Mouse (Mus musculus): ENCODE measurements around the gene Stac2. TPM values are rescaled to one million over a fixed set of nuclear protein-coding genes. Genes with fewer than 3 reads are reported as not detected.

Stac2 gene
- polyA plus RNA-seq, 1 experiment, result 34.6 TPM

DNA sequence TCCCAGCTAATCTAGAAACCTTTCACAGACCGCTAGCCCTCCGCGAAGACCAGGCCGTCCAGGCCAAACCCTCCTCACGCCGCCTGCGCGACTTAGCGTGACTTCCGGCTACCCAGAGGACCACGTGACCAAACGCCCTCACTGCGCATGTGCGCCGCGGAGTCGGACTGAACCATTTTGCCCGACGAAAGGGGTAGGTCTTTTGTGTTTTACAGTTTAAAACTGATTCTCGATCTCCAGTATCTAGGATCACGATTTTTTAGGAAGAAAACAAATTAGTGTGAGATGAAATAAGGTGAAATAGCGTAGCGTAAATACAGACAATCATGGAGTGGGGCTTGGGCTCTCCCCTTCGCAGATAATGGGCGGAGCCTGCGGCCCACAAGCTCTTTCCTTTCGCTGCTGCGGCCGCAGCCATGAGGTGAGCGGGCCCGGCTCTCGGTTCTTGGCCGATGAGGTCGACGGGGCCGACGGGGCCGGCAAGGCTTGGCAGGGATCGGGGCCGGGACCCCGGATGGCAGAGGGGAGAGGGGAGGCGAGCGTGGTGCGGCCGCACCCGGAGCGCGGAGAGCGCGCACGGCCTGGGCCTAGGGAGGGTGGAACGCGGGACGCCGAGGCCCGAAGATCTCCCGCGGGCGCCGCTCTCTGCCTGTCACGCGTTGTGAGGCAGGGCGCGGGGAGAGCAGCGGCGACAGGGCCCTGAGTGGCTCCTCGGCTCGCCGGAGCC is 26.5 kb downstream of the Stac2 start, which contains the start of gene Rpl19:
TSS of gene Rpl19 (plus strand) at position 141 of the 727 bp plus-strand sequence.
- peaks cover 38% of the 10 kb centered on the region for H3K79me2 ChIP-seq (ENCODE audit: control insufficient read depth, insufficient read depth)
- peak within 1 kb of the TSS; percentile 100 for H3K4me3 ChIP-seq (ENCODE audit: insufficient read depth, poor library complexity, severe bottlenecking)
- TF ChIP-seq FOSL1 (IDR thresholded peaks at IDR 0.05; ENCODE audit: insufficient read depth, low read length, poor library complexity, severe bottlenecking) (no peak), CEBPB (IDR thresholded peaks at IDR 0.05; ENCODE audit: low read depth) (no peak), CTCF (IDR thresholded peaks at IDR 0.05; ENCODE audit: control insufficient read depth, insufficient read depth, insufficient read length) (no peak), USF1 (IDR thresholded peaks at IDR 0.05; ENCODE audit: low read depth) (peak; percentile 100), MYOD1 (IDR thresholded peaks at IDR 0.05; ENCODE audit: control insufficient read depth, insufficient read length, low read depth) (no peak), MAX (IDR thresholded peaks at IDR 0.05) (peak; percentile 84)
- H3ac ChIP-seq (ENCODE audit: control insufficient read depth, insufficient read length, low read depth), result peak within 1 kb of the TSS; percentile 98
- peaks cover 43% of the 10 kb centered on the region for H3K36me3 ChIP-seq (ENCODE audit: control insufficient read depth, insufficient read depth)
- H3K79me3 ChIP-seq (ENCODE audit: low read depth), result peaks cover 25% of the 10 kb centered on the region
- no peaks in the 10 kb centered on the region for H3K27me3 ChIP-seq (ENCODE audit: control insufficient read depth, insufficient read depth, insufficient read length)

DNA sequence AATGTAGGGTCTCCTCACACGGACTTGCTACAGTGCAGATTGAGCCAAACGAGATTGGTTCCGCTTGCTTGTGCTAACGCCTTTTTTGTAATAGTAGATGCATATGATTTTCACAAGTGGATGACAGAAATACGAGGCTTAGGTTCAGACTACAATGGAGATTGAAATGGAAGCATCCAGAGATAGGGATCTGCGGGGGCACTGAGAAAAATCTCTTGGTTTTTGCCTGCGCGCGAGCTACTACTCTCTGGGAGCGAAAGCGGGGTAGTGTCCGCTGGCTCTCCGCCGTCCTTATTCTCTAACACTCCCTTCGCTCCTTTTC is 27.1 kb downstream of the Stac2 start:
- H3K27me3 ChIP-seq (ENCODE audit: control insufficient read depth, insufficient read depth, insufficient read length), result no peaks in the 10 kb centered on the region
- peaks cover 39% of the 10 kb centered on the region for H3K36me3 ChIP-seq (ENCODE audit: control insufficient read depth, insufficient read depth)
- peaks cover 25% of the 10 kb centered on the region for H3K79me3 ChIP-seq (ENCODE audit: low read depth)
- H3ac ChIP-seq (ENCODE audit: control insufficient read depth, insufficient read length, low read depth), result peak overlapping the region; percentile 98
- peak overlapping the region; percentile 37 for H3K4me3 ChIP-seq (ENCODE audit: insufficient read depth, poor library complexity, severe bottlenecking)
- TF ChIP-seq MYOD1 (IDR thresholded peaks at IDR 0.05; ENCODE audit: control insufficient read depth, insufficient read length, low read depth) (no peak), MYOG (IDR thresholded peaks at IDR 0.05; ENCODE audit: control insufficient read depth, extremely low read depth, insufficient read length) (no peak), USF1 (IDR thresholded peaks at IDR 0.05; ENCODE audit: low read depth) (no peak), CTCF (IDR thresholded peaks at IDR 0.05; ENCODE audit: control insufficient read depth, insufficient read depth, insufficient read length) (no peak), MAX (IDR thresholded peaks at IDR 0.05) (no peak), CEBPB (IDR thresholded peaks at IDR 0.05; ENCODE audit: low read depth) (no peak), FOSL1 (IDR thresholded peaks at IDR 0.05; ENCODE audit: insufficient read depth, low read length, poor library complexity, severe bottlenecking) (no peak)
- peaks cover 43% of the 10 kb centered on the region for H3K79me2 ChIP-seq (ENCODE audit: control insufficient read depth, insufficient read depth)

DNA sequence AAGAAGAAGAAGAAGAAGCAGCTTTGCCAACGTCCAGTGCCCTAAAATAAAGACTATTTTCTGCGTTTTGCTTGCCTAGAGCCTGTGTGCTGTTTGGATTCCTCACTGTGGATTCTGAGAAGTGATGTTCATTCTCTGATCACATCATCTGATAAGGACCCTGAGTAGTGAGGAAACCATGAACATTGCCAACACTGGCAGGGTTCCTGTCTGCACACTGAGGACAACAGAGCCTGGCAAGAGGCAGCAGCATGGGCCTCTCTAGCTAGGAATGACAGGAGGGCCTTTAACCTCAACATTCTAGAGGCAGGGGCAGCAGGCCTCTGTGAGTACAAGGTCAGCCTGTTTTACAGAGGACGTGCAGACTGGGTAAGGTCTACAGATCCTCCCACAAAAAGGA is 28.7 kb downstream of the Stac2 start:
- Histone ChIP-seq H3K79me3 (ENCODE audit: low read depth) (peaks cover 25% of the 10 kb centered on the region), H3K36me3 (ENCODE audit: control insufficient read depth, insufficient read depth) (peaks cover 23% of the 10 kb centered on the region), H3K79me2 (ENCODE audit: control insufficient read depth, insufficient read depth) (peaks cover 39% of the 10 kb centered on the region), H3K4me3 (ENCODE audit: insufficient read depth, poor library complexity, severe bottlenecking) (no peak overlapping the region), H3K27me3 (ENCODE audit: control insufficient read depth, insufficient read depth, insufficient read length) (no peaks in the 10 kb centered on the region), H3ac (ENCODE audit: control insufficient read depth, insufficient read length, low read depth) (no peak overlapping the region)
- TF ChIP-seq MYOG (IDR thresholded peaks at IDR 0.05; ENCODE audit: control insufficient read depth, extremely low read depth, insufficient read length) (no peak), CEBPB (IDR thresholded peaks at IDR 0.05; ENCODE audit: low read depth) (no peak), FOSL1 (IDR thresholded peaks at IDR 0.05; ENCODE audit: insufficient read depth, low read length, poor library complexity, severe bottlenecking) (no peak), USF1 (IDR thresholded peaks at IDR 0.05; ENCODE audit: low read depth) (no peak), CTCF (IDR thresholded peaks at IDR 0.05; ENCODE audit: control insufficient read depth, insufficient read depth, insufficient read length) (no peak), MYOD1 (IDR thresholded peaks at IDR 0.05; ENCODE audit: control insufficient read depth, insufficient read length, low read depth) (no peak), MAX (IDR thresholded peaks at IDR 0.05) (no peak)

DNA sequence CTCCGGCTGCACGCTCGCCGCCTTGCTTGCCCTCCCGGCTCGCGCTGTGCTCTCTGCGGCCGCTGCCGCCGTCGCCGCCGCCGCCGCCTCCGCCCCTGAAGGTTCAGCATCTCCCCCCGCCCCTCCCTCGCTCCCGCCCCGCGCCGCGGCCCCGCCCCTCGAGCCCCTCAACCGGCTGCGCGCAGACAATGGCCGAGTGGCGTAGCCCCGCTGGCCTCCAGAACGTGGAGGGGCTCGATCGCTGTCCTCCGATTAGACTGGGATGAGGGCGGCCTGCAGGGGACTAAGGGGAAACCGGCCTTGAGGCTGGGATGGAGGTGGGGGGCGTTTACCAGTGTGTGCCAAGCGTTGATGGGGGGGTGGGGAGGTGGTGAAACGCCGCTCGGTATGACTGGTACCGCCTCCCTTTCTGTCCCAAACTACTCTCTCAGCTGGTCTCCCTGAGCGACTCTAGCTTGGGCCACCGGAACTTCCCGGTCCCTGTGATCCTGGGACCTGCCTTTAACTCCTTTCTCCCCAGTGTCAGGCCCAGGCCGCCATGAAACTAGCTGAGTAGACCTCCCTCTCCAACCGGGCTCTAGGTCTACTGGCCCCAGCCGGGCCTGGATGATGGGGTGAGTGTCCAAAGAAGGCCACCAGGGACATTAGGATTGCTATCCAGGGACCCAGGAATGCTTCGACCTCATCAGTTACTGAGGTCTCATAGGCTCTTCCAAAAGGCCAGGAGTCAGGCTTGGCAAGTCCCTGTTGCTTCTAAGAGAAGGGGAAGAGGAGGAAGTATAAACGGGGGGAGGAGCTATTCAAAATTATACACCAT is 30.5 kb downstream of the Stac2 start, which contains the start of gene Cacnb1:
TSS of gene Cacnb1 (minus strand) at position 480 of the 817 bp plus-strand sequence.
- Histone ChIP-seq H3K36me3 (ENCODE audit: control insufficient read depth, insufficient read depth) (peaks cover 5% of the 10 kb centered on the region), H3K79me3 (ENCODE audit: low read depth) (peaks cover 10% of the 10 kb centered on the region)
- TF ChIP-seq MYOD1 (IDR thresholded peaks at IDR 0.05; ENCODE audit: control insufficient read depth, insufficient read length, low read depth), result no peak
- no peak for TF ChIP-seq MYOG (IDR thresholded peaks at IDR 0.05; ENCODE audit: control insufficient read depth, extremely low read depth, insufficient read length)
- TF ChIP-seq CEBPB (IDR thresholded peaks at IDR 0.05; ENCODE audit: low read depth), result no peak
- TF ChIP-seq CTCF (IDR thresholded peaks at IDR 0.05; ENCODE audit: control insufficient read depth, insufficient read depth, insufficient read length), result no peak
- TF ChIP-seq MAX (IDR thresholded peaks at IDR 0.05), result no peak
- TF ChIP-seq USF1 (IDR thresholded peaks at IDR 0.05; ENCODE audit: low read depth), result no peak
- no peak for TF ChIP-seq FOSL1 (IDR thresholded peaks at IDR 0.05; ENCODE audit: insufficient read depth, low read length, poor library complexity, severe bottlenecking)

DNA sequence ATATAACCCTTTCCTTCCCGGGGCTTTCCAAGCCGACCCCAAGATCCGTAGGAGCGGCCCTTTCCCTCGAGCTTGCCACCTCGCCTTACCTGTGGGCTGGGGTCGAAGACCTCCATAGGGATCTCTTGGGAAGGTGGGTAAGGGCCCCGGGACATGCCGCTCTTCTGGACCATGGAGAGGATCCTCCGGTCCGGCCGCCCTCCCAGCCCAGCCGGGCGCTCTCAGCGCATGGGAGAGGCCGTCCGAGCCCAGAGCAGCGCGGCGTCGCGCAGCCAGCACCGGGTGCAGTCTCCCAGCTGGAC is 31.1 kb downstream of the Stac2 start:
- TF ChIP-seq MAX (IDR thresholded peaks at IDR 0.05), result peak; percentile 21
- no peak for TF ChIP-seq CEBPB (IDR thresholded peaks at IDR 0.05; ENCODE audit: low read depth)
- no peaks in the 10 kb centered on the region for H3K36me3 ChIP-seq (ENCODE audit: control insufficient read depth, insufficient read depth)
- H3K27me3 ChIP-seq (ENCODE audit: control insufficient read depth, insufficient read depth, insufficient read length), result no peaks in the 10 kb centered on the region
- H3K4me3 ChIP-seq (ENCODE audit: insufficient read depth, poor library complexity, severe bottlenecking), result peak overlapping the region; percentile 51
- H3K79me2 ChIP-seq (ENCODE audit: control insufficient read depth, insufficient read depth), result peaks cover 16% of the 10 kb centered on the region
- H3K79me3 ChIP-seq (ENCODE audit: low read depth), result peaks cover 4% of the 10 kb centered on the region
- H3ac ChIP-seq (ENCODE audit: control insufficient read depth, insufficient read length, low read depth), result peak overlapping the region; percentile 76

More for the DNA sequence above, 30.5 kb downstream of the Stac2 start, which contains the start of gene Cacnb1:
- Histone ChIP-seq H3ac (ENCODE audit: control insufficient read depth, insufficient read length, low read depth) (peak within 1 kb of the TSS; percentile 76), H3K79me2 (ENCODE audit: control insufficient read depth, insufficient read depth) (peaks cover 21% of the 10 kb centered on the region), H3K4me3 (ENCODE audit: insufficient read depth, poor library complexity, severe bottlenecking) (peak within 1 kb of the TSS; percentile 51), H3K27me3 (ENCODE audit: control insufficient read depth, insufficient read depth, insufficient read length) (no peaks in the 10 kb centered on the region)
